Mouse (Mus musculus) testis, postnatal 10 days (tissue): ENCODE measurements at regions not wholly inside any gene's neighbourhood (a gene's known extent, or its start where the extent isn't known, plus 50 kb on each side); places are given as distances from the start of the nearest gene placed in this dataset.
"Not testable (repeated sequence)": the region's sequence is repeated elsewhere in the genome, so short reads cannot be mapped to it uniquely, and the experiment has no call there.

Source experiments
- DNase-seq: peaks from one replicate; pipeline ENCODE4 v3.0.0; 2021; ENCODE audit warnings: low spot score

GRCm38 (mm10) chr3:18295921-18296320 is 347.7 kb downstream of the Cypt12 start:
- DNase-seq, result no peak

GRCm38 (mm10) chr3:18298699-18299098 is 350.5 kb downstream of the Cypt12 start:
- no peak for DNase-seq

- no peak for DNase-seq
Observed at GRCm38 (mm10) chr3:18299502-18299901, 351.3 kb downstream of the Cypt12 start.

GRCm38 (mm10) chr3:18319433-18319832 is 371.2 kb downstream of the Cypt12 start:
- no peak for DNase-seq

- DNase-seq, result no peak
Observed at GRCm38 (mm10) chr3:18333182-18333581, 385.0 kb downstream of the Cypt12 start.

- DNase-seq, result no peak
Observed at GRCm38 (mm10) chr3:18339189-18339588, 391.0 kb downstream of the Cypt12 start.

GRCm38 (mm10) chr3:18341757-18342156 is 393.5 kb downstream of the Cypt12 start:
- DNase-seq, result no peak

GRCm38 (mm10) chr3:18378014-18379005 is 430.1 kb downstream of the Cypt12 start:
- no peak for DNase-seq

GRCm38 (mm10) chr3:18421886-18422575 is 473.8 kb downstream of the Cypt12 start:
- DNase-seq, result no peak

GRCm38 (mm10) chr3:18428908-18429307 is 480.7 kb downstream of the Cypt12 start:
- DNase-seq, result no peak

GRCm38 (mm10) chr3:18438845-18439244 is 490.6 kb downstream of the Cypt12 start:
- DNase-seq, result no peak

- no peak for DNase-seq
Observed at GRCm38 (mm10) chr3:18452197-18452933, 504.2 kb downstream of the Cypt12 start.

- DNase-seq, result no peak
Observed at GRCm38 (mm10) chr3:18453220-18453985, 505.2 kb downstream of the Cypt12 start.

GRCm38 (mm10) chr3:18453986-18454291 is 505.7 kb downstream of the Cypt12 start:
- DNase-seq, result no peak

GRCm38 (mm10) chr3:18454558-18455191 is 506.5 kb downstream of the Cypt12 start:
- DNase-seq, result not testable (repeated sequence)

- no peak for DNase-seq
Observed at GRCm38 (mm10) chr3:18456033-18456690, 508.0 kb downstream of the Cypt12 start.

- no peak for DNase-seq
Observed at GRCm38 (mm10) chr3:18460267-18460666, 512.1 kb downstream of the Cypt12 start.

- no peak for DNase-seq
Observed at GRCm38 (mm10) chr3:18471846-18472245, 523.6 kb downstream of the Cypt12 start.

GRCm38 (mm10) chr3:18479557-18479956 is 531.3 kb downstream of the Cypt12 start:
- DNase-seq, result no peak

- DNase-seq, result no peak
Observed at GRCm38 (mm10) chr3:18482006-18482405, 533.8 kb downstream of the Cypt12 start.

GRCm38 (mm10) chr3:18488886-18489285 is 540.7 kb downstream of the Cypt12 start:
- no peak for DNase-seq
